Mouse (Mus musculus) lung, embryonic 16.5 days (tissue): ENCODE measurements at regions not wholly inside any gene's neighbourhood (a gene's known extent, or its start where the extent isn't known, plus 50 kb on each side); places are given as distances from the start of the nearest gene placed in this dataset.

Experiments
- ATAC-seq: fragments of 200-750 bp; cut with Nextera tagmentation; 2 replicates; pipeline ENCODE4 v1.8.0; 2017; ENCODE audit warnings: low read depth, mild to moderate bottlenecking, moderate library complexity
- H3K27ac ChIP-seq: fragments of 300-500 bp; sonication (generic); 2 replicates; pipeline ENCODE4 v1.5.1; 2014; ENCODE audit warnings: mild to moderate bottlenecking, control low read depth, low read length
- H3K27me3 ChIP-seq: fragments of 300-500 bp; sonication (generic); 2 replicates; pipeline ENCODE4 v1.6.1; 2014; ENCODE audit warnings: low read depth, low read length, mixed read lengths; ENCODE audit not compliant: control insufficient read depth, insufficient read depth
- H3K36me3 ChIP-seq: fragments of 300-500 bp; sonication (generic); 2 replicates; pipeline ENCODE4 v1.6.1; 2014; ENCODE audit warnings: low read length; ENCODE audit not compliant: control insufficient read depth, insufficient read depth
- H3K4me1 ChIP-seq: fragments of 300-500 bp; sonication (generic); replicated peaks from 2 replicates; pipeline ENCODE4 v1.6.1; 2014; ENCODE audit warnings: low read length, mixed read lengths; ENCODE audit not compliant: control insufficient read depth, insufficient read depth
- H3K4me2 ChIP-seq: fragments of 300-500 bp; sonication (generic); 2 replicates; pipeline ENCODE4 v1.6.1; 2014; ENCODE audit warnings: low read depth, low read length, control low read depth
- H3K4me3 ChIP-seq: fragments of 300-500 bp; sonication (generic); 2 replicates; pipeline ENCODE4 v1.5.1; 2014; ENCODE audit warnings: mild to moderate bottlenecking, low read length, control low read depth
- H3K9ac ChIP-seq: fragments of 300-500 bp; sonication (generic); 2 replicates; pipeline ENCODE4 v1.6.1; 2014; ENCODE audit warnings: low read length, control low read depth
- H3K9me3 ChIP-seq: fragments of 300-500 bp; sonication (generic); 2 replicates; pipeline ENCODE4 v1.6.1; 2016; ENCODE audit warnings: low read length; ENCODE audit not compliant: control insufficient read depth
- WGBS: fragments of 180-500 bp; shearing (Covaris S2); extraction: QIAGEN DNeasy Blood & Tissue Kit; methylation state at CpG from one replicate; pipeline ENCODE4 v1.1.7; 2014; 5-methylcytosine and 5-hydroxymethylcytosine counted together

DNA sequence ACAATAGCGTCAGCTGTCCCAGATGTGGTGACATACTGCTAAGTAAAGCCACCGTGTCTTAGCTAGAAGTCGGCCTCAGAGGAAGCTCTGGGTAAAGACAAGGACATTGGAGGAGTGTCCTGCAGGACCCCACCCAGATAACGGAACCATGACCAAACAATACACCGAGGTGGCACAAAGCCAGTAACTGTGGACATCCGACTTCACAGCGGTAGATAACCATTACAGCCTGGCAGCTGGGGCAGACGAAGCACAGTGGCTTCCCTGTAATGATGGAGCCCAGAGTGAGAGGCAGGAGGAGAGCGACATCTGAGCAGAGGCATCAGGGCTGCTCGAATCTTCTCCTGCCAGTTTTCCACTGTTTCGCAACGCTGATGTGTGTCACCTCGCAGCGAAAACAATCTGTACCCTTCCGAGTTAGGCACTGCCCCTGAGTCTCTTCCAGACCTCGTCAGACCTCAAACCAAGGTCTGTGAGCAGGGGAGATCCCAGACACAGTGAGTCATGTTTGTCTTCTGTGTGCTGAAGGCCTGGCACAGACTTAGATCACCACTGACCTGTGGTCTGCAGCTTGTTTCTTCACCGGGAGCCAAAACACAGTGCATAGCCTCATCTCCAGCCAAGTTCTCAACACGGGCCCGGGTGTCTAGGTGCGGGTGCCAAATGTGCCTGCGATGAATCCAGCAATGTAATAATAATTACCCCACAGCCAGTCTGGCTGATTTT, 159.7 kb upstream of the Hmga2 start:
- H3K4me3 ChIP-seq, result no peak overlapping the region
- peaks cover 6% of the 10 kb centered on the region for H3K4me1 ChIP-seq
- no peak overlapping the region for H3K9ac ChIP-seq
- H3K9me3 ChIP-seq, result no peaks in the 10 kb centered on the region
- no peaks in the 10 kb centered on the region for H3K36me3 ChIP-seq
- H3K27me3 ChIP-seq, result no peaks in the 10 kb centered on the region; the same call in 1 of the 2 replicates
- peak; percentile 43 for ATAC-seq
- no peak overlapping the region for H3K27ac ChIP-seq
- WGBS, result 43% methylated on average over 21 of the region's 21 CpGs
- H3K4me2 ChIP-seq, result no peak overlapping the region

DNA sequence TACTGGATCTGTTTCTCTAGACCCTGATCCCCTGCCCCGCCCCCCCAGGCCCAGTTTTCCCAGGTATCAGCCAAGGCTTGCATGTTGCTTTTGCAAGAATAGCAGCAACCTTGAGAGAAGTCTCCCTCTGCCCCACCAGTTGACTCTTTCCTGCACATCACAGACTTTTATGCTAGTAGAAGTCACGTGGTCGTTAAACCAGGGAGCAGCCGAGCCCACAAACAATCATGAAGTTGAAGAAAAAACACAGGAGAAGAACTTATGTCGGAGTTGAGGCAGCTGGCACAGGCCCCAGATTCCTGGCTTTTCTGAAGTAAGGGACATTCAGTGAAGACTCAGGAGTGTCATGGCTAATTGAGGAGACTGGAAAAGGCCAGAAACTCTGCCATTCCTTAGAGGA, 158.9 kb upstream of the Hmga2 start:
- Histone ChIP-seq H3K27me3 (no peaks in the 10 kb centered on the region; the same call in 1 of the 2 replicates), H3K4me1 (peaks cover 6% of the 10 kb centered on the region), H3K27ac (no peak overlapping the region), H3K9ac (no peak overlapping the region), H3K4me2 (no peak overlapping the region), H3K4me3 (no peak overlapping the region), H3K36me3 (no peaks in the 10 kb centered on the region), H3K9me3 (no peaks in the 10 kb centered on the region)
- no peak for ATAC-seq
- WGBS, result 71% methylated on average over 5 of the region's 5 CpGs

DNA sequence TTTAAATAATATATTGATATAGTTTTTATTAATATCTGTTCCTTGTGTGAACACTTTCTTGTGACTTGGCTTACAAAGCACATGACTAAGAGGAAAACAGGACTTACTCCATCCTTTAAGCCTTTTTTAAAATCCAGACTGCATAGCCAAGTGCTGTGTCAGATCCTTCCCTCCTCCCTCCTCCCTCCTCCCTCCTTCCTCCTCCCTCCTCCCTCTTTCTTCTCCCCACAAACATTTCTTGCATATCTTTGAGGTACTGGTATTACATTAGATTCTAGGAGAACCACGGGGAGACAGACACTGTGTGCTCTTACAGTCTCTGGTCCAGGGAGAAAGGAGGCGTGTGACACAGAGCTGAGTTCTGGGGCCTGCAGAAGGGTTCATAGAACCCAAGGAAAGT, 155.8 kb upstream of the Hmga2 start:
- Histone ChIP-seq H3K4me2 (no peak overlapping the region), H3K9me3 (no peaks in the 10 kb centered on the region), H3K9ac (no peak overlapping the region), H3K36me3 (no peaks in the 10 kb centered on the region), H3K27me3 (no peaks in the 10 kb centered on the region), H3K27ac (no peak overlapping the region), H3K4me1 (peaks cover 6% of the 10 kb centered on the region), H3K4me3 (no peak overlapping the region)
- 48% methylated on average over 2 of the region's 2 CpGs for WGBS
- ATAC-seq, result no peak

DNA sequence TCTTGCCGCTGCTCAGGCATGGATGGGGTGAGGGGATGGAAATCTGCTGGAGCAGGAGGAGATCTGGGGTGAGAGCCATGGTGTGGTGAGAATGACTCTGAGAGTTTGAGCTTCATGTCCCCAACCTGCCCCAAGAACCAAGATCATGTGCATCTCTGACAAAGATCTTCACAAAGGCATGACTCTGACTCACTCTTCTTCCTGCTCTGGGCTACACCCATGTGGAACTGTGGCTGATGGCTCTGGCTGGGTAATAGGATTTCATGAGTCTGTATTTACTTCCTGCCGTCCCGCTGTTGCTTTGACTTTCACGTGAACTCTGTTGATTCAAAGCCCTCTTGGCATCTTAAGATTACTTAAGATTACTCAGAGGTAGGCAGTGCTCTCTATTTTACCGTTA, 151.8 kb upstream of the Hmga2 start:
- 52% methylated on average over 5 of the region's 5 CpGs for WGBS
- no peaks in the 10 kb centered on the region for H3K9me3 ChIP-seq

DNA sequence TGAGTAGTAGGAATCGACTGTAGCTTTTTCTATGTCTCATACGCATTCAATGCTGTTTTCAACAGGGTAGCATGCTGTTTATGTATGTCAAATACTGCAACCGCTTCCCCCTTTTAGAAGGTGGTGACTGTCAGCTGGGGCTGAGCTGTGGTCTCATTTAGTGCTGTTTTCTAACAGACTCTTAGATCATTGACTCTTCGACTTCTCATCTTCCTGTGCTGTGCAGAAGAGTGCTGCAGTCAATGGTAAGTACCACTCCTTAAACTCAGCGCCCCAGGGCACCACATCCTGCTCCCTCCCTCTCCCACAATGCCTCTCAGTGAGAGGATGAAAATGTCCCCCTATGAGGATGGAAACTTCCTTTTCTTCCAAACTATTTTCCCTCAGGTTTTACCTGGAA, 149.2 kb upstream of the Hmga2 start:
- Histone ChIP-seq H3K36me3 (no peaks in the 10 kb centered on the region), H3K4me1 (no peaks in the 10 kb centered on the region), H3K9me3 (no peaks in the 10 kb centered on the region), H3K27ac (no peak overlapping the region), H3K9ac (no peak overlapping the region), H3K27me3 (no peaks in the 10 kb centered on the region; the same call in 1 of the 2 replicates), H3K4me2 (no peak overlapping the region), H3K4me3 (no peak overlapping the region)
- 72% methylated on average over 5 of the region's 5 CpGs for WGBS
- ATAC-seq, result no peak

More for the DNA sequence above, 151.8 kb upstream of the Hmga2 start:
- Histone ChIP-seq H3K4me1 (no peaks in the 10 kb centered on the region), H3K9ac (no peak overlapping the region), H3K27me3 (no peaks in the 10 kb centered on the region; the same call in 1 of the 2 replicates), H3K36me3 (no peaks in the 10 kb centered on the region), H3K4me2 (no peak overlapping the region), H3K27ac (no peak overlapping the region), H3K4me3 (no peak overlapping the region)
- no peak for ATAC-seq

DNA sequence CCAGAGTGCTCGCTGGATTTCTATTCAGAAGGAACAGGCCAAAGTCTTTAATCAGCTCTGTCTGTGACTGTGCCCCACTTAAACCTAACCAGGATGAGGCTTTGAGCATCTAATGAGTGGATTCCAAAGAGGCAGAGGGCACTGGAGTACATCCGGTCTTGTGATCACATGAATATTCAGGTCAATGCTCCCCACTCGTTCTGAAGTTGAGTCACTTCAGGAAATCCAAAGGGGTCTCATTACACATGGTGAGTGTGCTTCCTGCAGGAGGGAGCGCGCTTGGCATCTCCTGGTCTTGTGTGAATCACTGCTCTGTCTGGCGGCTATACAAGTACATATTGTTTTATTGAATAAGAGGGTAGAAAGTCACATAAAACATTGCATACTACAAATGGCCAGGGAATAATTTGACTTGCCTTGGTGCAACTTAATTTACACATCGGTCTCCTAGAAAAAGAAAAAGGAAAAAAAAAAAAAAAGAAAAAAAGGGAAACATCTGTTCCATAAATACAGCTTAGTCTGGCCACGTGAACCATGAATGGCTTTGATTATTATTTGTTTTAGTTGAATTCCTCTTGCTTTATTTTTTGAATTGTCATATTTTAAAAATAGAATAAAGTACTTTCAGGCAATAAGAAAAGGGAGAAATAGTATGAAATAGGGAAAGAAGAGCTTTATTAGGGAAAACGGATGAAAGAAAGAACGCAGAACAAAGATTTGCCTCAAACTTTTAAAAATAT, 148.1 kb upstream of the Hmga2 start:
- Histone ChIP-seq H3K4me1 (no peaks in the 10 kb centered on the region), H3K4me3 (no peak overlapping the region), H3K4me2 (no peak overlapping the region), H3K9me3 (no peaks in the 10 kb centered on the region), H3K27me3 (no peaks in the 10 kb centered on the region; the same call in 1 of the 2 replicates), H3K27ac (no peak overlapping the region), H3K9ac (no peak overlapping the region), H3K36me3 (no peaks in the 10 kb centered on the region)
- WGBS, result 55% methylated on average over 10 of the region's 10 CpGs
- ATAC-seq, result no peak

DNA sequence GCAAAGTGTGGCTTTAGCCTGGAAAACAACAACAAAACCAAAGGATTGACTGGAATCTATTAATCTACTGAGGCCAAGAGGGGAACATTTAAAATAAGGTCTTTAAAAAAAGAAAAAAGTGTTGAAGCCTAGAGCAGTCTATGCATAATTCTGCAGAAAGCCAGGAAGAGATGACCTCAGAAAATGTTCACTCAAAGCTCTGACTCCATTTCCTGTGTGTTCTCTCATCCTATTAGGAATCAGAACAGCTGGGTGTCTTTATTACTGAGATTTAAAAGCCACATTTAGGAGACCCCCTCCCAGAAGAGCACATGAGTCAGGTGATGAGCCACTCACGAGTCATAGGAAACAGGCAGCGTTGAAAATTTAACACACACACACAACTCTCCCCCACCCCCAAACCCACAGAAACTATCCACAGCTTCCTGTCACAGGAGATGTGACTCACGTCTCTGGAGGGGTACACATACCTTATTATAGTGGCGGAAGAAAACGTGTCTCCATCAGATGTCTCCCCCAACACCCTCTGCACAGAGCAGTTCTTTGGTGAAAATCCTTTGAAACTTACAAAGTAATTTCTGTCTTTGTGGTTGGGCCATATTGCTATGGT, 140.2 kb upstream of the Hmga2 start:
- Histone ChIP-seq H3K9ac (no peak overlapping the region), H3K27me3 (no peaks in the 10 kb centered on the region), H3K4me3 (no peak overlapping the region), H3K4me1 (no peaks in the 10 kb centered on the region; the same call in 1 of the 2 replicates), H3K27ac (no peak overlapping the region), H3K9me3 (no peaks in the 10 kb centered on the region), H3K36me3 (no peaks in the 10 kb centered on the region), H3K4me2 (no peak overlapping the region)
- 59% methylated on average over 5 of the region's 5 CpGs for WGBS
- ATAC-seq, result no peak

DNA sequence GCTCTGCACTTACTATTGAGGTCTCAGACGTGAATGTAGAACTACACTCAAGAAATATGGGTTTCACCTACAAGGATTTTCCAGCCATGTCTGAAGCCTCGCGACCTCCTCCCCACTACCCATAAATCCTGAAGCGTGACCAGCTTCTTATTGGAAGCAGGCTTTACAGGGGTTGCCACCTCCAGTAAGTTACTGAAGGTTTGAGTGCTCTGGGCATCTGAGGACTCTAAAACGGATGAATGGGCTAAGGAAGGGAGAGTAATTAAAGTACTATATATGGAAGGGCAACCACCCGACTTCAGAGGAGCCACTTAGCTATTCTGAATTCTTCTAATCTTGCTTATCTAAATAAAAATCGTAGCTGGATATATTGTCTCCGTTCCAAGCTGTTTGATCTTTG, 136.1 kb upstream of the Hmga2 start:
- H3K9me3 ChIP-seq, result no peaks in the 10 kb centered on the region
- H3K4me3 ChIP-seq, result no peak overlapping the region
- H3K9ac ChIP-seq, result no peak overlapping the region
- H3K36me3 ChIP-seq, result no peaks in the 10 kb centered on the region
- no peak overlapping the region for H3K4me2 ChIP-seq
- H3K27me3 ChIP-seq, result no peaks in the 10 kb centered on the region
- no peaks in the 10 kb centered on the region; the same call in 1 of the 2 replicates for H3K4me1 ChIP-seq
- WGBS, result 58% methylated on average over 8 of the region's 8 CpGs
- no peak for ATAC-seq
- H3K27ac ChIP-seq, result no peak overlapping the region

DNA sequence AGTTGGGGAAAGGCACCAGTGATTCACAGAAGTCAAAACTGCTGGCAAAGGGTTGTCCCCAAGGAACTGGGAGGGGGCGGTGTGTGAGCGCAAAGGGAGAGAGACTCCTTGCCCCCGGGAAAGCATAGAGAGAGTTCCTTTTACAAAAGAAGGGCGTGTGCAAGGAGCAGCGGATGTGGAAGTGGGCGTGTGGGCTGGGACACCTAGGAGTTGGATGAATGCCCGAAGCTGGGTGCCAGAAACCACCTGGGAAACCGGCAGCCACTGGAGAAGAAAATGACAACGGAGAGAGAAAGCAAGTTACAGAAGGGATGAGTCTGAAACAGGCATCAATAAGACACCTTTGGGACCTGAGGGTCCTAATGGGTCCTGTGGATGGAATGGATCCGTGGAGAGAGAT, 133.8 kb upstream of the Hmga2 start:
- Histone ChIP-seq H3K4me1 (no peaks in the 10 kb centered on the region), H3K4me2 (no peak overlapping the region), H3K27me3 (no peaks in the 10 kb centered on the region), H3K27ac (no peak overlapping the region), H3K36me3 (no peaks in the 10 kb centered on the region), H3K9ac (no peak overlapping the region), H3K4me3 (no peak overlapping the region), H3K9me3 (no peaks in the 10 kb centered on the region)
- 58% methylated on average over 10 of the region's 10 CpGs for WGBS
- no peak for ATAC-seq
